Mouse (Mus musculus) liver, postnatal 0 days (tissue): ENCODE data around the gene Klk1b1.
"Not testable (repeated sequence)": the region's sequence is repeated elsewhere in the genome, so short reads cannot be mapped to it uniquely, and the experiment has no call there.

Experiments used
- CTCF ChIP-seq: sonication (generic); IDR thresholded peaks from 2 replicates; pipeline ENCODE4 v1.5.1; 2016; ENCODE audit warnings: antibody characterized with exemption, low read depth
- EP300 ChIP-seq: IDR thresholded peaks from 2 replicates; pipeline ENCODE4 v1.6.1; 2016; ENCODE audit warnings: antibody characterized with exemption, low read depth, mild to moderate bottlenecking

DNA sequence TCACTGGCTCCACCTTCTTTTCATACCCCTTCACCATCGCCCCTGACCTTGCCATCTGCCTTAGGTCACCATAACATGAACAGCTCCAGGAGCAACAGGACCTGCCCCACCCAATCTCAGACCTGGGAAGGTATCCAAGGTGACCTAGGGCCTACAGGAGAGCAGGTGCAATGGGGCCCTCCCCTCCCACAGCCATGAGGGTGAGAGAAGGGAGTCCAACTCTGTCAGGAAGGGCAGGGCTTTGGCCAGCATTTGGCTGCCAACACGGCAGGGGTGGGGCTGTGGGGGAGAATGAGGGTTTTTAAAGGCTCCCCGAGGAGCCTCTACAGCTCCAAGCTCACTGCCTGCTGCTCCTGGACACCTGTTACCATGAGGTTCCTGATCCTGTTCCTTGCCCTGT lies 24.3 kb upstream of the Klk1b1 start:
- not testable (repeated sequence) for TF ChIP-seq EP300, CTCF
